Mouse (Mus musculus): Measurements from ENCODE around the gene Xlr3b.
"Not testable (repeated sequence)": the region's sequence is repeated elsewhere in the genome, so short reads cannot be mapped to it uniquely, and the experiment has no call there.

DNA sequence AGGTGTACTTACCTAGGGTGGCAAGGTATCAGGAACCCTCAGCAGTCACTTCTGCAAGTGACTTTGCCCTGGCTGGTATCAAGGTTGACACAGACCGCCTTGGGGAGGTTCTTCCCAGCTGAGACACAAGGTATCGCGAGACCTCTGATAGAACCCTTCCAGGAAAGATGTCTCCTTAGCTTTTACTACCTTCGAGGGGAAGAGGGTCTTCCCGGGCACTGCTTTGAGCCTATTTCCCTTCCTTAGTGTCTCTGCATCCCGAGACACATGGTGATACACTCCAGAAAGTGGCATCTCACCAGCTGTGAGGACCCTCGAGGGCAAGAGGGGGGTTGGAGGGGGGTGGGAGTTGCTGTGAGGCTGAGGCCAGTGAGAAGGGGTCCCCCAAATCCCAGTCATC lies 42.7 kb upstream of the Xlr3b start, which contains the start of gene DXBay18:
- TF ChIP-seq CTCF, EP300 (IDR thresholded peaks at IDR 0.05): not testable (repeated sequence)

Data from lung, postnatal 0 days (tissue).